Mouse (Mus musculus): ENCODE data around the gene Rab19. TPM values are rescaled to one million over a fixed set of nuclear protein-coding genes. Genes with fewer than 3 reads are reported as not detected.
"Not testable (repeated sequence)": the region's sequence is repeated elsewhere in the genome, so short reads cannot be mapped to it uniquely, and the experiment has no call there.

Gene Rab19
- polyA plus RNA-seq, 1 experiment from 2014 or later: 0.32 TPM

GRCm38 (mm10) chr6:39359207-39359606, 21.8 kb upstream of the Rab19 start:
- 96% methylated on average over 9 of the region's 9 CpGs for WGBS

GRCm38 (mm10) chr6:39362684-39363083, 18.3 kb upstream of the Rab19 start:
- no peak overlapping the region for H3K4me2 ChIP-seq (replicated peaks)
- H3K27ac ChIP-seq: no peak overlapping the region
- H3K4me3 ChIP-seq: no peak overlapping the region
- peaks cover 46% of the 10 kb centered on the region for H3K36me3 ChIP-seq
- WGBS: 97% methylated on average over 2 of the region's 2 CpGs
- no peak overlapping the region for H3K9ac ChIP-seq
- no peaks in the 10 kb centered on the region for H3K4me1 ChIP-seq
- H3K9me3 ChIP-seq: no peaks in the 10 kb centered on the region
- H3K27me3 ChIP-seq (replicated peaks): no peaks in the 10 kb centered on the region
- ATAC-seq (ENCODE audit: low FRiP score, low read depth): no peak

More at GRCm38 (mm10) chr6:39359207-39359606, 21.8 kb upstream of the Rab19 start:
- H3K9me3 ChIP-seq; H3K4me3 ChIP-seq; ATAC-seq (ENCODE audit: low FRiP score, low read depth); H3K9ac ChIP-seq; H3K4me2 ChIP-seq (replicated peaks); H3K27me3 ChIP-seq (replicated peaks); H3K27ac ChIP-seq; H3K4me1 ChIP-seq: not testable (repeated sequence)
- H3K36me3 ChIP-seq: peaks cover 59% of the 10 kb centered on the region

- H3K4me2 ChIP-seq (replicated peaks): no peak overlapping the region
- H3K4me1 ChIP-seq: peaks cover 12% of the 10 kb centered on the region
- no peak for ATAC-seq (ENCODE audit: low FRiP score, low read depth)
- 90% methylated on average over 3 of the region's 3 CpGs for WGBS
- no peak overlapping the region for H3K9ac ChIP-seq
- H3K4me3 ChIP-seq: no peak overlapping the region
- H3K27me3 ChIP-seq (replicated peaks): no peaks in the 10 kb centered on the region
- H3K36me3 ChIP-seq: peaks cover 25% of the 10 kb centered on the region
- H3K9me3 ChIP-seq: 0 out of 2 replicates have a peak, but pooled peaks cover 5% of the 10 kb centered on the region
- H3K27ac ChIP-seq: no peak overlapping the region
Observed at GRCm38 (mm10) chr6:39369631-39370030, 11.3 kb upstream of the Rab19 start.

- H3K9ac ChIP-seq: no peak overlapping the region
- H3K36me3 ChIP-seq: peaks cover 14% of the 10 kb centered on the region
- no peaks in the 10 kb centered on the region for H3K27me3 ChIP-seq (replicated peaks)
- 0 out of 2 replicates have a peak, but pooled peaks cover 5% of the 10 kb centered on the region for H3K9me3 ChIP-seq
- no peak overlapping the region for H3K4me2 ChIP-seq (replicated peaks)
- no peak for ATAC-seq (ENCODE audit: low FRiP score, low read depth)
- no peak overlapping the region for H3K27ac ChIP-seq
- peaks cover 24% of the 10 kb centered on the region for H3K4me1 ChIP-seq
- H3K4me3 ChIP-seq: no peak overlapping the region
Observed at GRCm38 (mm10) chr6:39372042-39372441, 8.9 kb upstream of the Rab19 start.

- H3K9ac ChIP-seq: no peak overlapping the region
- 50% methylated on average over 7 of the region's 7 CpGs for WGBS
- H3K4me2 ChIP-seq (replicated peaks): peak overlapping the region; percentile 16; the same call in 1 of the 2 replicates
- no peaks in the 10 kb centered on the region for H3K27me3 ChIP-seq (replicated peaks)
- peaks cover 11% of the 10 kb centered on the region for H3K36me3 ChIP-seq
- no peak overlapping the region for H3K4me3 ChIP-seq
- H3K4me1 ChIP-seq: peaks cover 27% of the 10 kb centered on the region
- no peak for ATAC-seq (ENCODE audit: low FRiP score, low read depth)
- H3K9me3 ChIP-seq: 0 out of 2 replicates have a peak, but pooled peaks cover 5% of the 10 kb centered on the region
- no peak overlapping the region for H3K27ac ChIP-seq
Observed at GRCm38 (mm10) chr6:39372727-39373126, 8.2 kb upstream of the Rab19 start.

- no peaks in the 10 kb centered on the region for H3K27me3 ChIP-seq (replicated peaks)
- WGBS: 26% methylated on average over 4 of the region's 4 CpGs
- no peak for ATAC-seq (ENCODE audit: low FRiP score, low read depth)
- H3K9me3 ChIP-seq: 0 out of 2 replicates have a peak, but pooled peaks cover 5% of the 10 kb centered on the region
- no peak overlapping the region for H3K9ac ChIP-seq
- peaks cover 27% of the 10 kb centered on the region for H3K4me1 ChIP-seq
- no peak overlapping the region for H3K4me3 ChIP-seq
- no peak overlapping the region for H3K27ac ChIP-seq
- 0 out of 2 replicates have a peak overlapping the region, but pooled peaks have one; percentile 16 for H3K4me2 ChIP-seq (replicated peaks)
- H3K36me3 ChIP-seq: peaks cover 9% of the 10 kb centered on the region
Observed at GRCm38 (mm10) chr6:39373301-39373955, 7.5 kb upstream of the Rab19 start.

- no peak overlapping the region for H3K27ac ChIP-seq
- peaks cover 9% of the 10 kb centered on the region for H3K36me3 ChIP-seq
- peak overlapping the region; percentile 88 for H3K9ac ChIP-seq
- H3K9me3 ChIP-seq: 0 out of 2 replicates have a peak, but pooled peaks cover 5% of the 10 kb centered on the region
- H3K4me3 ChIP-seq: peak overlapping the region; percentile 86
- H3K4me2 ChIP-seq (replicated peaks): peak overlapping the region; percentile 80
- H3K4me1 ChIP-seq: peaks cover 32% of the 10 kb centered on the region
- H3K27me3 ChIP-seq (replicated peaks): peaks cover 5% of the 10 kb centered on the region; the same call in 1 of the 2 replicates
- ATAC-seq (ENCODE audit: low FRiP score, low read depth): no peak
- 24% methylated on average over 9 of the region's 9 CpGs for WGBS
Observed at GRCm38 (mm10) chr6:39376775-39377174, 4.2 kb upstream of the Rab19 start.

GRCm38 (mm10) chr6:39377311-39377827, 3.6 kb upstream of the Rab19 start, which contains the start of gene Slc37a3:
TSS of gene Slc37a3 (minus strand) at chr6:39377675.
- Histone ChIP-seq H3K9me3 (0 out of 2 replicates have a peak, but pooled peaks cover 5% of the 10 kb centered on the region), H3K27ac (no peak within 1 kb of the TSS), H3K4me3 (peak within 1 kb of the TSS; percentile 86), H3K9ac (peak within 1 kb of the TSS; percentile 88), H3K27me3 (replicated peaks) (peaks cover 5% of the 10 kb centered on the region; the same call in 1 of the 2 replicates), H3K36me3 (peaks cover 9% of the 10 kb centered on the region), H3K4me1 (peaks cover 32% of the 10 kb centered on the region), H3K4me2 (replicated peaks) (peak within 1 kb of the TSS; percentile 80)
- WGBS: under 1% methylated on average over 43 of the region's 43 CpGs
- ATAC-seq (ENCODE audit: low FRiP score, low read depth): peak; percentile 93

GRCm38 (mm10) chr6:39378161-39378835, 2.7 kb upstream of the Rab19 start:
- H3K9me3 ChIP-seq; H3K36me3 ChIP-seq; ATAC-seq (ENCODE audit: low FRiP score, low read depth); H3K27ac ChIP-seq; H3K9ac ChIP-seq; H3K27me3 ChIP-seq (replicated peaks); H3K4me3 ChIP-seq; H3K4me2 ChIP-seq (replicated peaks): not testable (repeated sequence)
- H3K4me1 ChIP-seq: peaks cover 23% of the 10 kb centered on the region
- 82% methylated on average over 13 of the region's 13 CpGs for WGBS

GRCm38 (mm10) chr6:39379224-39379623, 1.8 kb upstream of the Rab19 start:
- Histone ChIP-seq H3K27me3 (replicated peaks) (peaks cover 5% of the 10 kb centered on the region; the same call in 1 of the 2 replicates), H3K4me3 (no peak overlapping the region), H3K9ac (no peak overlapping the region), H3K4me1 (peaks cover 20% of the 10 kb centered on the region), H3K9me3 (no peaks in the 10 kb centered on the region), H3K27ac (no peak overlapping the region), H3K36me3 (peaks cover 4% of the 10 kb centered on the region), H3K4me2 (replicated peaks) (no peak overlapping the region)
- 66% methylated on average over 4 of the region's 4 CpGs for WGBS
- no peak for ATAC-seq (ENCODE audit: low FRiP score, low read depth)

- 85% methylated on average over 8 of the region's 8 CpGs for WGBS
- no peak overlapping the region for H3K4me3 ChIP-seq
- no peak overlapping the region for H3K4me2 ChIP-seq (replicated peaks)
- no peak overlapping the region for H3K9ac ChIP-seq
- peaks cover 5% of the 10 kb centered on the region; the same call in 1 of the 2 replicates for H3K27me3 ChIP-seq (replicated peaks)
- H3K27ac ChIP-seq: no peak overlapping the region
- H3K4me1 ChIP-seq: peaks cover 20% of the 10 kb centered on the region
- H3K9me3 ChIP-seq: no peaks in the 10 kb centered on the region
- no peaks in the 10 kb centered on the region; the same call in 1 of the 2 replicates for H3K36me3 ChIP-seq
- ATAC-seq (ENCODE audit: low FRiP score, low read depth): no peak
Observed at GRCm38 (mm10) chr6:39379749-39380148, 1.2 kb upstream of the Rab19 start.

- H3K4me2 ChIP-seq (replicated peaks): no peak overlapping the region
- H3K4me1 ChIP-seq: peaks cover 20% of the 10 kb centered on the region
- no peaks in the 10 kb centered on the region for H3K9me3 ChIP-seq
- WGBS: 93% methylated on average over 3 of the region's 3 CpGs
- peaks cover 5% of the 10 kb centered on the region; the same call in 1 of the 2 replicates for H3K27me3 ChIP-seq (replicated peaks)
- ATAC-seq (ENCODE audit: low FRiP score, low read depth): no peak
- no peak overlapping the region for H3K9ac ChIP-seq
- no peak overlapping the region for H3K4me3 ChIP-seq
- no peak overlapping the region for H3K27ac ChIP-seq
- no peaks in the 10 kb centered on the region for H3K36me3 ChIP-seq
Observed at GRCm38 (mm10) chr6:39380276-39380675, 699 bp upstream of the Rab19 start.
